Mouse (Mus musculus) brown adipose tissue, adult 24 weeks (tissue): ENCODE measurements around the gene Gm12185. TPM values are rescaled to one million over a fixed set of nuclear protein-coding genes. Genes with fewer than 3 reads are reported as not detected.
"Not testable (repeated sequence)": the region's sequence is repeated elsewhere in the genome, so short reads cannot be mapped to it uniquely, and the experiment has no call there.

Experiments
- H3K27ac ChIP-seq: fragments of 200-500 bp; replicated peaks from 2 replicates; pipeline ENCODE4 v1.5.1; 2012; ENCODE audit warnings: low read depth, mild to moderate bottlenecking, low read length
- H3K4me1 ChIP-seq: fragments of 200-500 bp; 2 replicates; pipeline ENCODE4 v1.6.1; 2012; ENCODE audit warnings: low read length, mixed read lengths; ENCODE audit not compliant: control insufficient read depth, insufficient read depth, insufficient read length
- H3K4me3 ChIP-seq: fragments of 200-500 bp; 2 replicates; pipeline ENCODE4 v1.5.1; 2012; ENCODE audit warnings: low read depth, mild to moderate bottlenecking, low read length, moderate library complexity; ENCODE audit not compliant: insufficient read depth
- polyA plus RNA-seq: library from polyadenylated mRNA; stranded (reverse); fragments of >200 nt; gene quantifications from 2 replicates; pipeline ENCODE4 v1.2.4, GENCODE M21; 2012; ENCODE audit not compliant: missing spikeins, insufficient read depth, insufficient read length

The Gm12185 gene
- polyA plus RNA-seq: not detected in 2 replicates

DNA sequence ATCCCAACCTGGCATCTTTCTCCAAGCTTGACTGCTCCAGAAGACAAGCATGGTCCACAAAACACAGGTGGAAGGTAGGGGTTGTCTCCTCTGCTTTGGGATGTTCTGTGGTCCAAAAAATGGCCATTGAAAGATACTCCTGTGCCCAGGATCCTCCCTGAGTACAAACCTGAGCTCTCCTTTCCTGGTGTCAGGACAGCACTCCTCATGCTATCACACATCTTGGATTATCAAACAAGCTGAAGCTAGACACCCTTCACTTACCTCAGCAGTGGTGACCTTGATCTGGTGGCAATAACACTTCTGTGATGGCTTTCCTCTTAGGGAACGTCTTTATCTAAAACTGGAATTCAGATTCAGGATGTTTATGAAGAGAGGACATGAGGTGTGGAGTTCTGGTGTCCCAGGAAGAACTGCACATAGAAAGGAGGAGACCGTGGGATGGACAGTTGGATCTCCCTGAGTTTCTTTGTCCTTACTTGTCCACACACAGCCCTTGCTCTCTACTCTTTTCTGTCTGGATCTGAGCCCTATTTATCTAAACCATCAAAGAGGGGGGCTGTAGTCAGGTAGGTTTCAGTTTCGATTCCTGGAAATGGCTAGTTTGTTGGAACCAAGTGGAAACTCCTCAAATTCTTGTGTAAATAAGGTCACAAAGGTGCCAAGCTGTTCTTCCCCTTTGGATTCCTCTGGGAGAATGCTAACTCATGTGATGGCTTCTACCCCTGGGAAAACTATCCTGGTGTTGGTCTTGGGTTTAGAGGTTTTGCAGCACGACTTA, at the start of gene Gm12185:
TSS of gene Gm12185 (minus strand) at position 487 of the 781 bp plus-strand sequence.
- Histone ChIP-seq H3K4me3 (peak within 1 kb of the TSS; percentile 32), H3K27ac (peak within 1 kb of the TSS; percentile 72)

DNA sequence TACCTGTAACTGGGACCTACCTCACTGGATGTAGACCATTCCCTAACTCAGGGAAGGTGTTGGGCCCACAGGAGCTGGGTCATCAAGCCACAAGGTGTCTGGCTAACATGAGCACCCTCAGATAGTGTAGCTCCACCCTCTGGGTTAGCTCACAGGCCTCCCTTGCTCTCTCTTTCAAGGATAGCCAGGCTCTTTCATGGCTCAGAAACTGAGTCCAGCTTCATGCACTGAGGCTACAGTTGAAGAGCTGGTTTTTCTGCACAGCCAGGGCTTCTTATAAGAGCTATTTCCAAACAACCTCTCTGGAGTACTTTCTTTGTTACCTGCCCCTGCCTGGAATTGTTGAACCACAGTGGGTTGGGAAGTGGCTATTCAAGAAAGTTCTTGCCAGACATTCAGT, 20.0 kb upstream of the Gm12185 start:
- H3K4me1 ChIP-seq, H3K4me3 ChIP-seq, H3K27ac ChIP-seq: not testable (repeated sequence)

More for the DNA sequence above, at the start of gene Gm12185:
- H3K4me1 ChIP-seq: not testable (repeated sequence)

- not testable (repeated sequence) for H3K4me3 ChIP-seq, H3K4me1 ChIP-seq, H3K27ac ChIP-seq
These were observed 14.8 kb upstream of the Gm12185 start for GRCm38 (mm10) chr11:49006785-49007184.

- H3K4me1 ChIP-seq, H3K4me3 ChIP-seq, H3K27ac ChIP-seq: not testable (repeated sequence)
These were observed 14.3 kb upstream of the Gm12185 start for GRCm38 (mm10) chr11:49006317-49006716.

- H3K4me3 ChIP-seq, H3K27ac ChIP-seq, H3K4me1 ChIP-seq: not testable (repeated sequence)
These were observed 8.4 kb upstream of the Gm12185 start for GRCm38 (mm10) chr11:49000411-49000810.

DNA sequence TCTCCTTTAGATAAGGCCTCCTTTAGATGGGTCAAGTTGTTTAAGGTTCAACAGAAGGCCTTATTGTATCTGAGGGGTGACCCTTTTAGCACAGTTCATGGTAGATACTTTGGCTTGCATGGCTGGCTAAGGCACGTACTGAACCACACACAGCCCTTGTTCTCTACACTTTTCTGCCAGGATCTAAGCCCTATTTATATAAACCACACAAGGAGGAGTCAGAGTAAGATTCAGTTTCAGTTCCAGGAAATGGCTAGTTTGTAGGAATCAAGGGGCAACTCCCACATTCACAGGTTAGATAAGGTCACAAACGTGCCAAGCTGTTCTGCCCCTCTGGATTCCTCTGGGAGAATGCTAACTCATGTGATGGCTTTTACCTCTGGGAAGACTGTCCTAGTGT, 2.0 kb upstream of the Gm12185 start, which contains the start of gene Tgtp1:
TSS of gene Tgtp1 (minus strand) at position 155 of the 400 bp plus-strand sequence.
- H3K4me3 ChIP-seq, H3K4me1 ChIP-seq: not testable (repeated sequence)
- H3K27ac ChIP-seq: peak within 1 kb of the TSS; percentile 63

DNA sequence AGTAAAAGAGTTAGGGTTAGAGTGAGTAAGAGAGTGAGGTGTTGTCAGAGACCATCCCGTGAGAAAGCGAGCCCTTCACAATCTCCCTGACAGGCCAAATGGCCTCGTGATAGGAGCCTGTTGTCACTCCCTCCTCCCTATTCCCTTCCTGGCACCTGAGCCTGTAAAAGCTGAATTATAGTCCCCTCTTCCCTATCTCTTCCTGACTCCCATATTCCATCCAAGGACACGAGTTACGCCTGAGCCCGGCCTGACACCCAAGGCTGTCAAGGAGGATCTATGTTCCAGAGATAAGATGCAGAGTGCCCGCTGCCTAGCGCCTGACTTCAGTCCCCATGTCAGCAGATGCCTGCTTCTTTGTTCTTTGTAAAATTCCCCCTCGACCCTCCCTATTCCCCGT, 1.3 kb upstream of the Gm12185 start:
- H3K4me3 ChIP-seq: not testable (repeated sequence)
- H3K27ac ChIP-seq: peak overlapping the region; percentile 63; the same call in 1 of the 2 replicates

DNA sequence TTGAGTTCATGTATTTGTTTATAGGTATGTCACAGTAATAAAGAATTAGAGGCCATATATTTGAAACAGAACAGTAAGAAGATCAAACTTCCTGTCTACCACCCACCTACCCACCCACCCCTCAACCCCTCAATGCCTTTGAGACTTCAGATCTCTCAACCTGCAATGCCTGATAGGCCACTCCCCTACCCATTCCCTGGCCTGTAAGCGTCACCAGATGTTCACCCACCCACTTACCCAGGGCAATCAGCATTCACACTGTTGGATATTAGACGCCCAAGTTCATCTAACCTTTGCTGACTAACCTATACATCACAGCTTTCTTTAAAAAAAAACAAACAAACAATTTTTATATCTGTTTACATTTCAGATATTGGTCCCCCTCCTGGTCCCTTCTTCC, 2.0 kb downstream of the Gm12185 start:
- H3K27ac ChIP-seq, H3K4me1 ChIP-seq: not testable (repeated sequence)

More for the DNA sequence above, 1.3 kb upstream of the Gm12185 start:
- H3K4me1 ChIP-seq: not testable (repeated sequence)

GRCm38 (mm10) chr11:48988219-48988618, 3.8 kb downstream of the Gm12185 start:
- not testable (repeated sequence) for H3K4me1 ChIP-seq, H3K4me3 ChIP-seq, H3K27ac ChIP-seq

More for the DNA sequence above, 2.0 kb downstream of the Gm12185 start:
- 0 out of 2 replicates have a peak overlapping the region, but pooled peaks have one; percentile 29 for H3K4me3 ChIP-seq

- H3K4me1 ChIP-seq, H3K27ac ChIP-seq, H3K4me3 ChIP-seq: not testable (repeated sequence)
These were observed 9.2 kb downstream of the Gm12185 start for GRCm38 (mm10) chr11:48982848-48983247.

- H3K4me1 ChIP-seq, H3K4me3 ChIP-seq, H3K27ac ChIP-seq: not testable (repeated sequence)
These were observed 12.0 kb downstream of the Gm12185 start for GRCm38 (mm10) chr11:48980052-48980451.

- H3K4me3 ChIP-seq, H3K4me1 ChIP-seq: not testable (repeated sequence)
- H3K27ac ChIP-seq: peak within 1 kb of the TSS; percentile 48; the same call in 1 of the 2 replicates
These were observed 12.8 kb downstream of the Gm12185 start, which contains the start of gene 9930111J21Rik1 for GRCm38 (mm10) chr11:48979251-48979650. Gene 9930111J21Rik1 (minus strand): TSS chr11:48979398.

GRCm38 (mm10) chr11:48978240-48978939, 13.6 kb downstream of the Gm12185 start, which contains the start of gene Olfr56:
Gene Olfr56 (plus strand): TSS chr11:48978889.
- H3K4me3 ChIP-seq, H3K4me1 ChIP-seq: not testable (repeated sequence)
- H3K27ac ChIP-seq: peak within 1 kb of the TSS; percentile 48; the same call in 1 of the 2 replicates

- H3K4me1 ChIP-seq, H3K27ac ChIP-seq, H3K4me3 ChIP-seq: not testable (repeated sequence)
These were observed 17.3 kb downstream of the Gm12185 start for GRCm38 (mm10) chr11:48974686-48975085.

GRCm38 (mm10) chr11:48946090-48946489, 45.9 kb downstream of the Gm12185 start, which contains the start of gene Psme2b:
Gene Psme2b (minus strand): TSS chr11:48946190.
- not testable (repeated sequence) for H3K4me3 ChIP-seq, H3K4me1 ChIP-seq, H3K27ac ChIP-seq
